Mouse (Mus musculus) myocyte (in vitro differentiated cells): ENCODE results near the gene Dgkg. TPM values are rescaled to one million over a fixed set of nuclear protein-coding genes. Genes with fewer than 3 reads are reported as not detected.
A peak's percentile ranks its signal among the peaks of the same experiment; 100 is the strongest.

Experiments used
- H3K27me3 ChIP-seq: one replicate; pipeline ENCODE4 v1.6.1; 2011; ENCODE audit not compliant: control insufficient read depth, insufficient read depth, insufficient read length
- H3K36me3 ChIP-seq: one replicate; pipeline ENCODE4 v1.6.1; 2011; ENCODE audit not compliant: control insufficient read depth, insufficient read depth
- H3K4me2 ChIP-seq: one replicate; pipeline ENCODE4 v1.6.1; 2011; ENCODE audit warnings: low read depth, control low read depth
- H3K4me3 ChIP-seq: one replicate; pipeline ENCODE4 v1.5.1; 2011; ENCODE audit warnings: mild to moderate bottlenecking, control low read depth, moderate library complexity
- H3K79me2 ChIP-seq: one replicate; pipeline ENCODE4 v1.6.1; 2011; ENCODE audit not compliant: control insufficient read depth, insufficient read depth
- H3ac ChIP-seq: one replicate; pipeline ENCODE4 v1.6.1; 2011; ENCODE audit not compliant: control insufficient read depth, insufficient read length
- CEBPB ChIP-seq: IDR thresholded peaks from 2 replicates; pipeline ENCODE4 v1.6.1; 2011; ENCODE audit warnings: mild to moderate bottlenecking, moderate library complexity; ENCODE audit not compliant: poor library complexity, insufficient read depth, severe bottlenecking
- E2F4 ChIP-seq: IDR thresholded peaks from one replicate; pipeline ENCODE4 v1.6.1; 2011; ENCODE audit warnings: mild to moderate bottlenecking, control low read depth, moderate library complexity; ENCODE audit not compliant: insufficient read depth
- MAX ChIP-seq: IDR thresholded peaks from one replicate; pipeline ENCODE4 v1.6.1; 2011; ENCODE audit warnings: low read depth, mild to moderate bottlenecking, control low read depth
- MYOD1 ChIP-seq, 3 experiments: IDR thresholded peaks; one replicate each; pipeline ENCODE4 v1.6.1; 2011; ENCODE audit warnings: control low read depth in 2 of 3, low read depth in 2 of 3, mild to moderate bottlenecking in 2 of 3, moderate library complexity in 1 of 3; ENCODE audit not compliant: insufficient read length in 2 of 3, control insufficient read depth in 1 of 3
- MYOG ChIP-seq, 3 experiments: IDR thresholded peaks; one replicate each; pipeline ENCODE4 v1.6.1; 2011; ENCODE audit warnings: control low read depth in 2 of 3, low read depth in 2 of 3, mild to moderate bottlenecking in 2 of 3; ENCODE audit not compliant: insufficient read length in 2 of 3, control insufficient read depth in 1 of 3, insufficient read depth in 1 of 3
- POLR2A ChIP-seq: IDR thresholded peaks from one replicate; pipeline ENCODE4 v1.6.1; 2011; ENCODE audit warnings: low read depth, mild to moderate bottlenecking, control low read depth, moderate library complexity; ENCODE audit not compliant: insufficient read length
- POLR2AphosphoS2 ChIP-seq: IDR thresholded peaks from one replicate; pipeline ENCODE4 v1.6.1; 2011; ENCODE audit warnings: low read depth, control low read depth; ENCODE audit not compliant: insufficient read length
- REST ChIP-seq: IDR thresholded peaks from one replicate; pipeline ENCODE4 v1.6.1; 2011; ENCODE audit warnings: mild to moderate bottlenecking, control low read depth, moderate library complexity; ENCODE audit not compliant: insufficient read depth, insufficient read length
- SRF ChIP-seq: IDR thresholded peaks from one replicate; pipeline ENCODE4 v1.6.1; 2011; ENCODE audit warnings: low read depth; ENCODE audit not compliant: control insufficient read depth, insufficient read length
- TCF12 ChIP-seq: IDR thresholded peaks from one replicate; pipeline ENCODE4 v1.6.1; 2011; ENCODE audit warnings: mild to moderate bottlenecking, control low read depth; ENCODE audit not compliant: poor library complexity, insufficient read depth, severe bottlenecking
- TCF3 ChIP-seq: IDR thresholded peaks from one replicate; pipeline ENCODE4 v1.6.1; 2011; ENCODE audit warnings: low read depth, control low read depth; ENCODE audit not compliant: insufficient read length
- USF1 ChIP-seq: IDR thresholded peaks from one replicate; pipeline ENCODE4 v1.6.1; 2011; ENCODE audit warnings: low read depth, mild to moderate bottlenecking, control low read depth, moderate library complexity
- polyA plus RNA-seq: library from polyadenylated mRNA; unstranded; fragments of >200 nt; fragmentation: generic; extraction: Trizol; gene quantifications from one replicate; pipeline ENCODE4 v1.2.1, GENCODE M21; 2012; ENCODE audit warnings: missing spikeins

The Dgkg gene
- polyA plus RNA-seq, 1 experiment, result 0.01 TPM

GRCm38 (mm10) chr16:22635706-22636105 lies 21.3 kb downstream of the Dgkg start:
- H3ac ChIP-seq, result no peak overlapping the region
- H3K4me3 ChIP-seq, result no peak overlapping the region
- no peaks in the 10 kb centered on the region for H3K36me3 ChIP-seq
- H3K27me3 ChIP-seq, result no peaks in the 10 kb centered on the region
- TF ChIP-seq REST, result peak; percentile 61
- no peak for TF ChIP-seq MYOD1 (IDR thresholded peaks at IDR 0.05; ENCODE audit: control insufficient read depth in 1 of 3, insufficient read length in 2 of 3, low read depth in 2 of 3)
- H3K4me2 ChIP-seq, result no peak overlapping the region
- H3K79me2 ChIP-seq, result no peaks in the 10 kb centered on the region

- Histone ChIP-seq H3K79me2 (no peaks in the 10 kb centered on the region), H3ac (no peak overlapping the region), H3K4me2 (no peak overlapping the region), H3K36me3 (no peaks in the 10 kb centered on the region), H3K27me3 (no peaks in the 10 kb centered on the region), H3K4me3 (no peak overlapping the region)
- TF ChIP-seq E2F4, result no peak
- no peak for TF ChIP-seq REST
- TF ChIP-seq SRF, result no peak
- TF ChIP-seq USF1, result no peak
- TF ChIP-seq TCF12, result no peak
- no peak for TF ChIP-seq POLR2AphosphoS2
- no peak for TF ChIP-seq CEBPB
- no peak for TF ChIP-seq TCF3
- TF ChIP-seq MYOD1 (IDR thresholded peaks at IDR 0.05; ENCODE audit: control insufficient read depth in 1 of 3, insufficient read length in 2 of 3, low read depth in 2 of 3), result no peak
Observed at GRCm38 (mm10) chr16:22633063-22633462, 24.0 kb downstream of the Dgkg start.

GRCm38 (mm10) chr16:22630351-22630750 lies 26.7 kb downstream of the Dgkg start:
- H3ac ChIP-seq, result no peak overlapping the region
- H3K27me3 ChIP-seq, result no peaks in the 10 kb centered on the region
- H3K79me2 ChIP-seq, result no peaks in the 10 kb centered on the region
- TF ChIP-seq USF1, result no peak
- no peak for TF ChIP-seq E2F4
- no peak overlapping the region for H3K4me2 ChIP-seq
- H3K4me3 ChIP-seq, result no peak overlapping the region
- H3K36me3 ChIP-seq, result no peaks in the 10 kb centered on the region

DNA sequence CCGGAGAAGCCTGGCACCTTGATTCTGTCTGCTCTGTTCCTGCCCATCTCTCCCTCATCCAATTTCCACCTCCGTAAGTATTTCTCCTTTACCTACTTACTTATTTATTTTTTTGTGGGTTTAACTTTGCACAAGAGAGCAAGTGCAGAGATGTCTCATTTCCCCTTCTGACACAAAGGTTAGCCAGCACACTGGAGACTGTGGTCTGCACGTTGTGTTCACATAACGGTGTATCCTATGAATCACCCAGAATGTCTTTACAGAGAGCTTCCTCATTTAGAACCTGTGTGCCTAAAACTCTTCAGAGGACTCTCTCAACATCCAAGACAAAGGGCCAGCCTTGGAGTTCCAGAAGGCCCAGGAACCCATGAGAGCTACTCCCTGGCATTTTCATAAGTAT lies 27.1 kb downstream of the Dgkg start:
- H3K4me2 ChIP-seq, result no peak overlapping the region
- H3K36me3 ChIP-seq, result no peaks in the 10 kb centered on the region
- no peak overlapping the region for H3ac ChIP-seq
- no peak overlapping the region for H3K4me3 ChIP-seq
- H3K79me2 ChIP-seq, result no peaks in the 10 kb centered on the region
- TF ChIP-seq E2F4 (no peak), SRF (no peak), MAX (no peak), POLR2A (no peak), CEBPB (no peak), MYOD1 (IDR thresholded peaks at IDR 0.05; ENCODE audit: control insufficient read depth in 1 of 3, insufficient read length in 2 of 3, low read depth in 2 of 3) (no peak), USF1 (no peak), MYOG (IDR thresholded peaks at IDR 0.05; ENCODE audit: control insufficient read depth in 1 of 3, insufficient read depth in 1 of 3, insufficient read length in 2 of 3, low read depth in 2 of 3) (no peak), TCF12 (no peak), POLR2AphosphoS2 (no peak), TCF3 (no peak), REST (no peak)
- H3K27me3 ChIP-seq, result no peaks in the 10 kb centered on the region

- no peak overlapping the region for H3K4me2 ChIP-seq
- H3ac ChIP-seq, result no peak overlapping the region
- TF ChIP-seq POLR2AphosphoS2 (no peak), TCF3 (no peak), TCF12 (no peak), CEBPB (no peak), MAX (no peak), SRF (no peak), REST (no peak), MYOG (IDR thresholded peaks at IDR 0.05; ENCODE audit: control insufficient read depth in 1 of 3, insufficient read depth in 1 of 3, insufficient read length in 2 of 3, low read depth in 2 of 3) (no peak), MYOD1 (IDR thresholded peaks at IDR 0.05; ENCODE audit: control insufficient read depth in 1 of 3, insufficient read length in 2 of 3, low read depth in 2 of 3) (no peak), E2F4 (no peak), POLR2A (no peak), USF1 (no peak)
- no peaks in the 10 kb centered on the region for H3K27me3 ChIP-seq
- H3K4me3 ChIP-seq, result no peak overlapping the region
- H3K36me3 ChIP-seq, result no peaks in the 10 kb centered on the region
- H3K79me2 ChIP-seq, result no peaks in the 10 kb centered on the region
Observed at GRCm38 (mm10) chr16:22625987-22626386, 31.0 kb downstream of the Dgkg start.
